Mouse (Mus musculus) thymus, adult 2 months (tissue): ENCODE measurements around the gene Ehd2. TPM values are rescaled to one million over a fixed set of nuclear protein-coding genes. Genes with fewer than 3 reads are reported as not detected.
"Not testable (repeated sequence)": the region's sequence is repeated elsewhere in the genome, so short reads cannot be mapped to it uniquely, and the experiment has no call there.

Experiments
- DNase-seq: peaks from one replicate; pipeline ENCODE4 v3.0.0; 2021
- H3K27ac ChIP-seq: fragments of 200-500 bp; 2 replicates; pipeline ENCODE4 v1.5.1; 2012; ENCODE audit warnings: low read length, control low read depth; ENCODE audit not compliant: control insufficient read depth, insufficient read depth
- H3K27me3 ChIP-seq: fragments of 200-500 bp; 2 replicates; pipeline ENCODE4 v1.6.1; 2012; ENCODE audit warnings: mild to moderate bottlenecking, low read length, moderate library complexity, mixed read lengths; ENCODE audit not compliant: control insufficient read depth, insufficient read depth
- H3K36me3 ChIP-seq: fragments of 200-500 bp; 2 replicates; pipeline ENCODE4 v1.6.1; 2012; ENCODE audit warnings: mild to moderate bottlenecking, low read length, moderate library complexity; ENCODE audit not compliant: control insufficient read depth, insufficient read depth
- H3K4me1 ChIP-seq: fragments of 200-500 bp; replicated peaks from 2 replicates; pipeline ENCODE4 v1.6.1; 2012; ENCODE audit warnings: low read length; ENCODE audit not compliant: control insufficient read depth, insufficient read depth
- H3K4me3 ChIP-seq: fragments of 200-500 bp; 2 replicates; pipeline ENCODE4 v1.5.1; 2012; ENCODE audit warnings: mild to moderate bottlenecking, low read length, control low read depth, moderate library complexity; ENCODE audit not compliant: control insufficient read depth, insufficient read depth
- CTCF ChIP-seq: fragments of 200-500 bp; IDR thresholded peaks from 2 replicates; pipeline ENCODE4 v1.5.1; 2012; ENCODE audit warnings: mild to moderate bottlenecking, control low read depth, low read length, moderate library complexity, borderline replicate concordance; ENCODE audit not compliant: control insufficient read depth, poor library complexity, insufficient read depth; ENCODE audit errors: extremely low read depth
- POLR2A ChIP-seq: fragments of 200-500 bp; IDR thresholded peaks from 2 replicates; pipeline ENCODE4 v1.6.1; 2012; ENCODE audit warnings: mild to moderate bottlenecking, low read length, control low read depth, moderate library complexity; ENCODE audit not compliant: control insufficient read depth, poor library complexity, insufficient read depth; ENCODE audit errors: extremely low read depth
- WGBS: fragments of 180-500 bp; shearing (Covaris S2); methylation state at CpG from one replicate; pipeline ENCODE4 v1.1.7; 2018; 5-methylcytosine and 5-hydroxymethylcytosine counted together
- polyA plus RNA-seq: library from polyadenylated mRNA; depleted of rRNA; stranded (reverse); fragments of >200 nt; gene quantifications from 2 replicates; pipeline ENCODE4 v1.2.3, GENCODE M21; 2012

The Ehd2 gene
- polyA plus RNA-seq, 1 experiment, result 17.4 TPM

- Histone ChIP-seq H3K4me1 (peaks cover 24% of the 10 kb centered on the region), H3K27ac (peak overlapping the region; percentile 43; the same call in 1 of the 2 replicates), H3K27me3 (no peaks in the 10 kb centered on the region), H3K36me3 (peaks cover 16% of the 10 kb centered on the region; the same call in 1 of the 2 replicates), H3K4me3 (peak overlapping the region; percentile 97)
- no peak for TF ChIP-seq CTCF
- no peak for TF ChIP-seq POLR2A
- DNase-seq, result peak; percentile 56
- WGBS, result 1% methylated on average over 10 of the region's 10 CpGs
Observed at GRCm38 (mm10) chr7:15921796-15922195, 45.6 kb downstream of the Ehd2 start.

DNA sequence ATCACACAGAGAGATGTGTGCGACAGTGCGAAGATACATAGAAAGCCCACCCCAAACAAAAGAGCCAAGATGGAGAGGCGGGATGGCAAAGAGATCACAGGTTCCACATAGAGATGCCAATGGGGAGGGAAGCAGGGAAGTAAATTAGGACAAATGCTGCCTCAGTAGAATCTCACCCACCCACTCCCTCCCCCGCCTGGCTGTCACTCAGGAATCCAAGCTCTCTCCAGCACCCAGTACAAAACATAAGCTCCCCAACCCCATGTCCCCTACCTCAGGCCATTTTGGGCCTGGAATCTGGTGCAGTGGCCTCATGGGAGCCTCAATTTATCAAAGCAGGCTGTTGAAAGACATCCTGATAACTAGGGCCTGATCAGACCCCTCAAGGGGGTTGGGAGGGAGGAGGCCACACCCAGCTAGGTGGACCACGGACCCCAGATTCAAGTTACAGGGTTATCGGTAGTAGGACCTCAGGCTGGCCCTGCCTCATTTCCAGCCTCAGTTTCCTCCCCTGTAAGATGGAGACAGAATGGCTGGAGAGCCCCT lies 46.6 kb downstream of the Ehd2 start:
- Histone ChIP-seq H3K27ac (no peak overlapping the region), H3K4me3 (peak overlapping the region; percentile 5; the same call in 1 of the 2 replicates), H3K36me3 (peaks cover 16% of the 10 kb centered on the region; the same call in 1 of the 2 replicates), H3K4me1 (peaks cover 24% of the 10 kb centered on the region), H3K27me3 (no peaks in the 10 kb centered on the region)
- DNase-seq, result no peak
- TF ChIP-seq CTCF (no peak), POLR2A (no peak)
- 96% methylated on average over 6 of the region's 6 CpGs for WGBS

DNA sequence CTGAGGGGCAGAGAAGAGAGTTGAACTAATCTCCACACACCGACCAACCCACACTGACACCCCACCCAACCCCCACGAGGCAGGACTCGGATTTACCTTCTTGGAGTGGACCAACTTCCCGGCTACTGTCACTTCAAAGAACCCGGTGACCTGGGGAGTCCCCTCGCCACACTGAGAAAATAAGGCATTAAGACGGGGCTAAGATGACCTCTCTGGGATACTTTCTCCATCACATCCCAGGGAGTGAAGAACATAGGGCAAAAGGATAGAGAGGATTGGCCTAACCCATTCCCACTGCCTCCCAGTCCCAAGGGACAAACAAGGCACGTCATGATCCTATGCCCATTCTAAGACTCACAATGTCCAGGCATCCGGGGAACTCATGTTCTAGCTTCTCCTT lies 47.4 kb downstream of the Ehd2 start:
- Histone ChIP-seq H3K4me1 (peaks cover 24% of the 10 kb centered on the region), H3K4me3 (no peak overlapping the region), H3K27me3 (no peaks in the 10 kb centered on the region), H3K27ac (no peak overlapping the region), H3K36me3 (peaks cover 16% of the 10 kb centered on the region; the same call in 1 of the 2 replicates)
- DNase-seq, result no peak
- TF ChIP-seq POLR2A, result no peak
- no peak for TF ChIP-seq CTCF
- WGBS, result 97% methylated on average over 9 of the region's 9 CpGs

GRCm38 (mm10) chr7:15918371-15918770 lies 49.0 kb downstream of the Ehd2 start:
- H3K36me3 ChIP-seq, result peaks cover 16% of the 10 kb centered on the region; the same call in 1 of the 2 replicates
- no peak for DNase-seq
- no peaks in the 10 kb centered on the region for H3K27me3 ChIP-seq
- H3K4me3 ChIP-seq, result no peak overlapping the region
- H3K4me1 ChIP-seq, result peaks cover 24% of the 10 kb centered on the region
- no peak overlapping the region for H3K27ac ChIP-seq
- TF ChIP-seq POLR2A (no peak), CTCF (no peak)

GRCm38 (mm10) chr7:15916996-15917395 lies 50.4 kb downstream of the Ehd2 start:
- Histone ChIP-seq H3K27ac (no peak overlapping the region), H3K4me3 (no peak overlapping the region), H3K4me1 (peaks cover 17% of the 10 kb centered on the region), H3K36me3 (peaks cover 16% of the 10 kb centered on the region; the same call in 1 of the 2 replicates), H3K27me3 (no peaks in the 10 kb centered on the region)
- WGBS, result 92% methylated on average over 4 of the region's 4 CpGs
- TF ChIP-seq CTCF, result no peak
- no peak for TF ChIP-seq POLR2A
- no peak for DNase-seq

DNA sequence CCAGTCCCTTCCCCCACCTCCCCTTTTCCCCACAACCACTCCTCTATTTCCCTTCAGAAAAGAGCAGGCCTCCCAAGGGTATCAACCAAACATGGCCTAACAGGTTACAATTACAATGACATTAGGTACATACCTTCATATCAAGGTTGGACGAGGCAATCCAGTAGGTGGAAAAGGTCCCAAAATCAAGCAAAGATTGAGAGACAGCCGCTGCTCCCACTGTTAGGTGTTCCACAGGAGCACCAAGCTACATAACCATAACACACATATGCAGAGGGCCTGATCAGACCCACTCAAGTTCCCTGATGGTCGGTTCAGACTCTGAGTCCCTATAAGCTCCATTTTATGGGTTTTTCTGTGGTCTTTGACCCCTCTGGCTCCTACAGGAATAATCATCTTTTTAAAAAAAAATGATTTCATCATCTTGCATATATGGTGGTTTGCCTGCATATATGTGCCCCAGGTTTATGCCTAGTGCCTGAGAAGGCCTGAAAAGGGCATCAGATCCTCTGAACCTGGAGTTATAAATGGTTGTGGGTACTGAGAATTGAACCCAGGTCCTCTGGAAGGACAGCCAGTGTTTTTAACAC lies 51.1 kb downstream of the Ehd2 start:
- peaks cover 13% of the 10 kb centered on the region for H3K4me1 ChIP-seq
- TF ChIP-seq POLR2A (no peak), CTCF (no peak)
- H3K36me3 ChIP-seq, result peaks cover 16% of the 10 kb centered on the region; the same call in 1 of the 2 replicates
- H3K27ac ChIP-seq, result no peak overlapping the region
- DNase-seq, result no peak
- H3K27me3 ChIP-seq, result no peaks in the 10 kb centered on the region
- no peak overlapping the region for H3K4me3 ChIP-seq
- 93% methylated on average over 3 of the region's 3 CpGs for WGBS

DNA sequence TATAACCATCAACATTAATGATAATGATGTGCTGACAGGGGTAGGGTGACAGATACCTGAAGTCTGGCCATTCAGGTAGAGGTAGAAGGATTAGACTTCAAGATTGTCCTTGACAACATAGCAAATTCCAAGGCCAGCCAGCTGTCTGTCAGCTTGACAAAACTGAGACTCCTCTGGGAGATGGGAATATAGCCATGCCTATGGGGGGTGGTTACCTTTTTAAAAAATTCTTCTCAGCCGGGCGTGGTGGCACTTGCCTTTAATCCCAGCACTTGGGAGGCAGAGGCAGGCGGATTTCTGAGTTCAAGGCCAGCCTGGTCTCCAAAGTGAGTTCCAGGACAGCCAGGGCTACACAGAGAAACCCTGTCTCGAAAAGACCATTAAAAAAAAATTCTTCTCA lies 51.7 kb downstream of the Ehd2 start:
- 92% methylated on average over 4 of the region's 4 CpGs for WGBS
- peaks cover 16% of the 10 kb centered on the region; the same call in 1 of the 2 replicates for H3K36me3 ChIP-seq
- H3K4me1 ChIP-seq, H3K4me3 ChIP-seq, DNase-seq, H3K27ac ChIP-seq, H3K27me3 ChIP-seq: not testable (repeated sequence)
